Mouse (Mus musculus) kidney, embryonic 16.5 days (tissue): ENCODE measurements at regions not wholly inside any gene's neighbourhood (a gene's known extent, or its start where the extent isn't known, plus 50 kb on each side); places are given as distances from the start of the nearest gene placed in this dataset.
A peak's percentile ranks its signal among the peaks of the same experiment; 100 is the strongest.

ENCODE experiments used
- ATAC-seq: fragments of 200-750 bp; cut with Nextera tagmentation; 2 replicates; pipeline ENCODE4 v1.8.0; 2017; ENCODE audit warnings: moderate TSS enrichment; ENCODE audit not compliant: low FRiP score, low TSS enrichment
- H3K27ac ChIP-seq: fragments of 300-500 bp; sonication (generic); 2 replicates; pipeline ENCODE4 v1.5.1; 2014; ENCODE audit warnings: low read length
- H3K27me3 ChIP-seq: fragments of 300-500 bp; sonication (generic); 2 replicates; pipeline ENCODE4 v1.6.1; 2014; ENCODE audit warnings: low read length, control low read depth, mixed read lengths; ENCODE audit not compliant: insufficient read depth
- H3K36me3 ChIP-seq: fragments of 300-500 bp; sonication (generic); 2 replicates; pipeline ENCODE4 v1.6.1; 2014; ENCODE audit warnings: low read length, control low read depth, mixed read lengths; ENCODE audit not compliant: insufficient read depth
- H3K4me1 ChIP-seq: fragments of 300-500 bp; sonication (generic); 2 replicates; pipeline ENCODE4 v1.6.1; 2014; ENCODE audit warnings: low read length, control low read depth, mixed read lengths; ENCODE audit not compliant: insufficient read depth
- H3K4me2 ChIP-seq: fragments of 300-500 bp; sonication (generic); replicated peaks from 2 replicates; pipeline ENCODE4 v1.6.1; 2014; ENCODE audit warnings: low read depth, low read length
- H3K4me3 ChIP-seq: fragments of 300-500 bp; sonication (generic); 2 replicates; pipeline ENCODE4 v1.5.1; 2014; ENCODE audit warnings: mild to moderate bottlenecking, low read length
- H3K9ac ChIP-seq: fragments of 300-500 bp; sonication (generic); replicated peaks from 2 replicates; pipeline ENCODE4 v1.6.1; 2014; ENCODE audit warnings: low read length
- H3K9me3 ChIP-seq: fragments of 300-500 bp; sonication (generic); 2 replicates; pipeline ENCODE4 v1.6.1; 2016; ENCODE audit warnings: low read length, control low read depth
- WGBS: fragments of 180-500 bp; shearing (Covaris S2); extraction: QIAGEN DNeasy Blood & Tissue Kit; methylation state at CpG from one replicate; pipeline ENCODE4 v1.1.7; 2014; 5-methylcytosine and 5-hydroxymethylcytosine counted together

- Histone ChIP-seq H3K36me3 (no peaks in the 10 kb centered on the region), H3K4me1 (no peaks in the 10 kb centered on the region), H3K4me3 (no peak overlapping the region), H3K9me3 (no peaks in the 10 kb centered on the region), H3K27ac (no peak overlapping the region), H3K9ac (no peak overlapping the region), H3K27me3 (no peaks in the 10 kb centered on the region), H3K4me2 (no peak overlapping the region)
- 44% methylated on average over 1 of the region's 1 CpGs for WGBS
- no peak for ATAC-seq
Observed at GRCm38 (mm10) chr8:6164758-6165157, 1059.6 kb upstream of the Slc10a2 start.

- no peak overlapping the region for H3K4me3 ChIP-seq
- 77% methylated on average over 4 of the region's 4 CpGs for WGBS
- no peaks in the 10 kb centered on the region for H3K4me1 ChIP-seq
- H3K36me3 ChIP-seq, result no peaks in the 10 kb centered on the region
- H3K9me3 ChIP-seq, result no peaks in the 10 kb centered on the region
- no peak overlapping the region for H3K27ac ChIP-seq
- H3K4me2 ChIP-seq, result no peak overlapping the region
- ATAC-seq, result no peak
- H3K9ac ChIP-seq, result no peak overlapping the region
- no peaks in the 10 kb centered on the region for H3K27me3 ChIP-seq
Observed at GRCm38 (mm10) chr8:6144588-6144987, 1039.4 kb upstream of the Slc10a2 start.

DNA sequence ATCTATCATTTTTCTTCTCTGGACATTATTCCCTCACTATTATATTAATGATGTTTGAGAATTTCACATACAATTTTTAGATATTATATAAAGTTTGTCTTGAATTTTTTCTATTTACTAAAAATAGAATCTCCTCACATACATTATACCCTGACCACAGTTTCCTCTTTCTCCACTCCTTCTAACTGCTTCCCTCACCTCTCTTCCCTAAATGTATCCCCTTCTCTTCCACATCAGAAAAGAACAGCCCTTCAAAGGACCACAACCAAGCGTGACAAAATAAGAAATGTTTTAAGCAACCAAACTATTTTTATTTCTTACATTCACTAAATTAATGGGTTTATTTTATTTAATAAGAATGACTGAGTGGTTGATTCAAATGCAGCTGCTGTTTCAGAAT is 1034.9 kb upstream of the Slc10a2 start:
- no peak overlapping the region for H3K4me3 ChIP-seq
- H3K27ac ChIP-seq, result no peak overlapping the region
- no peaks in the 10 kb centered on the region for H3K36me3 ChIP-seq
- no peaks in the 10 kb centered on the region for H3K9me3 ChIP-seq
- no peaks in the 10 kb centered on the region for H3K4me1 ChIP-seq
- H3K27me3 ChIP-seq, result no peaks in the 10 kb centered on the region
- H3K4me2 ChIP-seq, result no peak overlapping the region
- 89% methylated on average over 1 of the region's 1 CpGs for WGBS
- no peak overlapping the region for H3K9ac ChIP-seq
- no peak for ATAC-seq

DNA sequence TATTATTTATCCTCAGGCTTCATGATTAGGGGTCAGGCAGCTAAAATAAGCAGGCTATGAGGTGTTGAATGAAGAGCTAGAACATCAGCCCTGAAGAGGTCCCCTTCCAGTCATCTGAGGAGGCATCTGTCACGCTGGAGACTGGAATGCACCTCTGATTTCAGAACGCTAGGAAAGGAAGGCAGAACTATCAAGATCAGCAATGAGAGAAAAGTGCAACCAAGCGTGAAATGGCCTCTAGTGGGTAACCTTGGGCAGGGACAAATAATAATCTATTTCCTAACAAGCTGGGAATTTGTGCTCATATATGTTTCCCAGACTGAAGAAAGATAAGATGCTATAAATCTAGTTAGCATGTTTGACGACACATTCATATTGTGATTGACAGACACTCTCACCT is 1034.0 kb upstream of the Slc10a2 start:
- H3K9me3 ChIP-seq, result no peaks in the 10 kb centered on the region
- no peak overlapping the region for H3K4me2 ChIP-seq
- no peaks in the 10 kb centered on the region for H3K27me3 ChIP-seq
- no peaks in the 10 kb centered on the region for H3K4me1 ChIP-seq
- no peak overlapping the region for H3K27ac ChIP-seq
- no peak for ATAC-seq
- H3K36me3 ChIP-seq, result no peaks in the 10 kb centered on the region
- no peak overlapping the region for H3K9ac ChIP-seq
- no peak overlapping the region for H3K4me3 ChIP-seq
- 32% methylated on average over 4 of the region's 4 CpGs for WGBS

GRCm38 (mm10) chr8:6132243-6132751 is 1027.1 kb upstream of the Slc10a2 start:
- no peak overlapping the region for H3K9ac ChIP-seq
- no peaks in the 10 kb centered on the region for H3K4me1 ChIP-seq
- no peak overlapping the region for H3K4me3 ChIP-seq
- H3K27me3 ChIP-seq, result no peaks in the 10 kb centered on the region
- WGBS, result 70% methylated on average over 3 of the region's 3 CpGs
- no peak overlapping the region for H3K27ac ChIP-seq
- no peaks in the 10 kb centered on the region for H3K36me3 ChIP-seq
- H3K4me2 ChIP-seq, result no peak overlapping the region
- no peaks in the 10 kb centered on the region for H3K9me3 ChIP-seq
- ATAC-seq, result no peak

- Histone ChIP-seq H3K4me2 (no peak overlapping the region), H3K9ac (no peak overlapping the region), H3K4me1 (no peaks in the 10 kb centered on the region), H3K9me3 (no peaks in the 10 kb centered on the region), H3K36me3 (no peaks in the 10 kb centered on the region), H3K27ac (no peak overlapping the region), H3K4me3 (no peak overlapping the region), H3K27me3 (no peaks in the 10 kb centered on the region)
- no peak for ATAC-seq
Observed at GRCm38 (mm10) chr8:6125265-6125664, 1020.1 kb upstream of the Slc10a2 start.

GRCm38 (mm10) chr8:6119506-6119905 is 1014.4 kb upstream of the Slc10a2 start:
- Histone ChIP-seq H3K4me3 (no peak overlapping the region), H3K9ac (no peak overlapping the region), H3K27me3 (no peaks in the 10 kb centered on the region), H3K27ac (no peak overlapping the region), H3K9me3 (no peaks in the 10 kb centered on the region), H3K36me3 (no peaks in the 10 kb centered on the region), H3K4me2 (no peak overlapping the region), H3K4me1 (no peaks in the 10 kb centered on the region)
- ATAC-seq, result no peak

GRCm38 (mm10) chr8:6111351-6111750 is 1006.2 kb upstream of the Slc10a2 start:
- ATAC-seq, result no peak
- WGBS, result 83% methylated on average over 2 of the region's 2 CpGs
- H3K27ac ChIP-seq, result no peak overlapping the region
- no peak overlapping the region for H3K4me3 ChIP-seq
- no peak overlapping the region for H3K9ac ChIP-seq
- H3K4me2 ChIP-seq, result no peak overlapping the region
- no peaks in the 10 kb centered on the region for H3K4me1 ChIP-seq
- H3K27me3 ChIP-seq, result no peaks in the 10 kb centered on the region
- no peaks in the 10 kb centered on the region for H3K9me3 ChIP-seq
- H3K36me3 ChIP-seq, result no peaks in the 10 kb centered on the region

GRCm38 (mm10) chr8:6090028-6090427 is 984.9 kb upstream of the Slc10a2 start:
- H3K27me3 ChIP-seq, result no peaks in the 10 kb centered on the region
- ATAC-seq, result no peak
- H3K36me3 ChIP-seq, result no peaks in the 10 kb centered on the region
- no peak overlapping the region for H3K9ac ChIP-seq
- 91% methylated on average over 4 of the region's 4 CpGs for WGBS
- no peak overlapping the region for H3K4me2 ChIP-seq
- no peak overlapping the region for H3K4me3 ChIP-seq
- no peaks in the 10 kb centered on the region for H3K4me1 ChIP-seq
- H3K27ac ChIP-seq, result no peak overlapping the region
- H3K9me3 ChIP-seq, result no peaks in the 10 kb centered on the region

- Histone ChIP-seq H3K4me2 (no peak overlapping the region), H3K4me3 (no peak overlapping the region), H3K36me3 (no peaks in the 10 kb centered on the region), H3K27me3 (no peaks in the 10 kb centered on the region), H3K27ac (no peak overlapping the region), H3K9me3 (no peaks in the 10 kb centered on the region), H3K4me1 (no peaks in the 10 kb centered on the region), H3K9ac (no peak overlapping the region)
- 23% methylated on average over 5 of the region's 5 CpGs for WGBS
- peak; percentile 87 for ATAC-seq
Observed at GRCm38 (mm10) chr8:6043939-6044577, 938.9 kb upstream of the Slc10a2 start.
